Mouse (Mus musculus): ENCODE measurements at regions not wholly inside any gene's neighbourhood (a gene's known extent, or its start where the extent isn't known, plus 50 kb on each side); places are given as distances from the start of the nearest gene placed in this dataset.
A peak's percentile ranks its signal among the peaks of the same experiment; 100 is the strongest.
"Not testable (repeated sequence)": the region's sequence is repeated elsewhere in the genome, so short reads cannot be mapped to it uniquely, and the experiment has no call there.

DNA sequence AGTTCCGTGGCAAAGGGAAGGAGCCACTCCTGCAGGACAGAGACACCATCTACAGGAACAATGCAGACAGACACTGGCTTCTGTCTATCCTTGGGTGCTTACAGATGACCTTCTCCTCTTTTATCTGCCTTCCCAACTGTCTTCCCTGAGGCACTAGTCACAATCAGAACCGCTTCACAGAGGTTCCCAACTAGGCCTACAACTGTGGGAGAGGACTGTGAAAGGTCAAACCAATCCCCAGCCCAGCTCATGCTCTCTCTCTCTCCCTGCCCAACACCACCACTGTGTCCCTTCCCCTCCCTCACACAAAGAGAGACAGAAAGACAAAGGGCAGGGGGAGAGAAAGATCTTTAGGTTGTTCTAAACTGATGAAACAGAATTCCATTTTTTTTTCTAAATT, 61.3 kb downstream of the Tmem17 start:
- Histone ChIP-seq H3K4me2 (no peak overlapping the region), H3K27ac (ENCODE audit: poor library complexity, severe bottlenecking) (no peak overlapping the region), H3K4me3 (no peak overlapping the region), H3K9me3 (replicated peaks) (no peaks in the 10 kb centered on the region), H3K4me1 (replicated peaks) (no peaks in the 10 kb centered on the region), H3K36me3 (no peaks in the 10 kb centered on the region), H3K27me3 (replicated peaks) (no peaks in the 10 kb centered on the region), H3K9ac (no peak overlapping the region)
- WGBS: 30% methylated on average over 2 of the region's 2 CpGs
- ATAC-seq (ENCODE audit: insufficient number of reproducible peaks, low FRiP score): no peak

DNA sequence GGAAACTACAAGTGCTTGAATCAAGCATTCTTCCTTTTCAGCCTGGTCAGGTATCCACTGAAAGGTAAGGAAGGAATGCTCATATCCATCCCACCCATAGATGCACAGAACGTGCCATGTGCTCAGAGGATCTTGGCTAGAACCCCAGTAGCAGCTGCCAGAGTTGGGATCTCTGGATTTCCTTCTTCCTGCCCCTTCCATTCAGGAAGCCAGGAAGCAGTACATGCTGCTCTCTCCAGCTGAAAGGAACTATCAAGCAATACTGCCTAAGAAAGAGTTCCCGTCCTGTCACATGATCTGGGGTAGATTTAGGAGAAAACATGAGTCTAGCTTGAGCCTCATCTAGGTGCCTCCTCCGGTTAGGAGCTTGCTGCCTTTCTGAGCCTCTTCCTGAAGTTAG, 61.9 kb downstream of the Tmem17 start:
- no peak overlapping the region for H3K9ac ChIP-seq
- H3K27me3 ChIP-seq (replicated peaks): no peaks in the 10 kb centered on the region
- no peaks in the 10 kb centered on the region for H3K4me1 ChIP-seq (replicated peaks)
- H3K36me3 ChIP-seq: no peaks in the 10 kb centered on the region
- H3K9me3 ChIP-seq (replicated peaks): no peaks in the 10 kb centered on the region
- no peak overlapping the region for H3K4me2 ChIP-seq
- no peak for ATAC-seq (ENCODE audit: insufficient number of reproducible peaks, low FRiP score)
- H3K27ac ChIP-seq (ENCODE audit: poor library complexity, severe bottlenecking): no peak overlapping the region
- no peak overlapping the region for H3K4me3 ChIP-seq
- 57% methylated on average over 3 of the region's 3 CpGs for WGBS

DNA sequence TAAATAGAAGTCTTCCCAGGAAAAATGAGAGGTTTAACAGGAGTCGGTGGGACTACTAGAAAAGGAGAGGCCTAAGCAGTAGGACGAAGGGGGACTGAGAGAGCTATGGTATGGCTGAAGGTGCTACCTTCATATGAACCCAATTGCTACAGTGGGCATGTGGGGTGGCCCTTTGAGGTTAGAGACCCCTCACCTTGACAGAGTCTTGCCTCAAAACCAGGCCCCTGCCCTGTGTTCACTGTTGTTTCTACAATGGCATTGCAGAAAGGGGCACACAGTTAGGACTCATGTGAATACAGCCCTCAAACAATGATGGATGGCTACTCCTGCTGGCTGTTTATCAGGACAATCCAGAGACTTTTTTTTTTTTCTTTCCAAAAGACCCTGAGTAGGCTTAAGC, 62.6 kb downstream of the Tmem17 start:
- Histone ChIP-seq H3K9me3 (replicated peaks) (no peaks in the 10 kb centered on the region), H3K27me3 (replicated peaks) (no peaks in the 10 kb centered on the region), H3K4me3 (no peak overlapping the region), H3K27ac (ENCODE audit: poor library complexity, severe bottlenecking) (no peak overlapping the region), H3K9ac (no peak overlapping the region), H3K4me2 (no peak overlapping the region), H3K36me3 (no peaks in the 10 kb centered on the region), H3K4me1 (replicated peaks) (no peaks in the 10 kb centered on the region)
- ATAC-seq (ENCODE audit: insufficient number of reproducible peaks, low FRiP score): no peak
- 76% methylated on average over 2 of the region's 2 CpGs for WGBS

DNA sequence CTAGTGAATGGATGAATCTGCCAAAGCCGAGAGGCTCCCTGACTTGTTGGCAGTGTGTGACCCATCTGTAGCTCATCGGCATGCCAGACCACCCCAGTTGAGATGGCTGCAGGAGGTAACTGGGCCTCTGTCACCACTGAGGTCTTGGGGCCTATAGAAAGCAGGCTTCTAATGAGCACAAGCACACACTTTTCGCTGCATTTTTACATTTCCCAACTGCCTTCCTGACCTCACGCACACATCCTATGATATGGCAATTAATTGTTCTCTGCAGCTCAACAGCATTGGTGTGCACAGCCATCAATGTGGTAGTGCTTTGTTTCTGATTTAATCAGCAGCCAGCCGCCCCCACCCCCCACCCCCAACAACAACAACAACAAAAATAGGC, 72.2 kb downstream of the Tmem17 start:
- peak overlapping the region; percentile 18 for H3K4me3 ChIP-seq
- peak overlapping the region; percentile 64 for H3K4me2 ChIP-seq
- H3K9ac ChIP-seq: 0 out of 2 replicates have a peak overlapping the region, but pooled peaks have one; percentile 60
- WGBS: 33% methylated on average over 5 of the region's 5 CpGs
- H3K36me3 ChIP-seq: no peaks in the 10 kb centered on the region
- H3K27me3 ChIP-seq (replicated peaks): no peaks in the 10 kb centered on the region
- H3K9me3 ChIP-seq (replicated peaks): no peaks in the 10 kb centered on the region
- ATAC-seq (ENCODE audit: insufficient number of reproducible peaks, low FRiP score): peak; percentile 36; the same call in 1 of the 2 replicates
- peaks cover 34% of the 10 kb centered on the region for H3K4me1 ChIP-seq (replicated peaks)
- H3K27ac ChIP-seq (ENCODE audit: poor library complexity, severe bottlenecking): no peak overlapping the region

DNA sequence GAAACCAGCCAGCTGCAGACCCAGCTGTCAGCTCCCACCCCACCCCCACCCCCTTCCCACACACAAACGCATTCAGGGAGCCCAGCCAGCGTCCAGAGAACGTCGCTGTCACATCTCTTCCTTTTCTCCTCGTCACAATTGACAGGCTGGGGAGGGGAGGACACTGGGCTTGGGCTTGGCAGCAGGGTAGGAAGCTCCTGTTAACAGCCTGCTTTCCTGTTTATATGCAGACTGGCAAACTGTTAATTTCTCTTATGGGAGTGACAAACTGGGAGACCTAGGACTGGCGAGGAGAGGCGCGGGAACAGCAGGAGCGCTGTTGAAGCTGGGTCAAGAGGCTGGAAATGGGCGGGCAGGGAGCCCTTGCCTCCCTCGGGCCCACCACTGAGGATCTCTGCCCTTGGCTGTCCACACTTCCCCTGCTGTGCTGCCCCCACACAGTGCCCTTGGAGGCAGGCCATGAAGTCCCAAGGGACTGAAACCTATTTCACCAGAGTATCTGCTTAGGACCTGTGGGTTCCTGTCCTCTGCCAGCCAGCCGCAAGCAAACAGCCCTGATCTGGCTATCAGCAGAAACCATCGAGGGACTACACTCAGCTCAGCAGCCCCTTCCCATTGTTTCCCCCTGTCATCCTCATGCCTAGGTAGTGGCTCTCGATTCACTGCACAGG, 72.7 kb downstream of the Tmem17 start:
- peak overlapping the region; percentile 60 for H3K9ac ChIP-seq
- ATAC-seq (ENCODE audit: insufficient number of reproducible peaks, low FRiP score): peak; percentile 64
- 7% methylated on average over 14 of the region's 14 CpGs for WGBS
- H3K9me3 ChIP-seq (replicated peaks): no peaks in the 10 kb centered on the region
- peak overlapping the region; percentile 64 for H3K4me2 ChIP-seq
- H3K4me3 ChIP-seq: peak overlapping the region; percentile 18
- H3K27ac ChIP-seq (ENCODE audit: poor library complexity, severe bottlenecking): no peak overlapping the region
- H3K4me1 ChIP-seq (replicated peaks): peaks cover 37% of the 10 kb centered on the region
- no peaks in the 10 kb centered on the region for H3K27me3 ChIP-seq (replicated peaks)
- no peaks in the 10 kb centered on the region for H3K36me3 ChIP-seq

DNA sequence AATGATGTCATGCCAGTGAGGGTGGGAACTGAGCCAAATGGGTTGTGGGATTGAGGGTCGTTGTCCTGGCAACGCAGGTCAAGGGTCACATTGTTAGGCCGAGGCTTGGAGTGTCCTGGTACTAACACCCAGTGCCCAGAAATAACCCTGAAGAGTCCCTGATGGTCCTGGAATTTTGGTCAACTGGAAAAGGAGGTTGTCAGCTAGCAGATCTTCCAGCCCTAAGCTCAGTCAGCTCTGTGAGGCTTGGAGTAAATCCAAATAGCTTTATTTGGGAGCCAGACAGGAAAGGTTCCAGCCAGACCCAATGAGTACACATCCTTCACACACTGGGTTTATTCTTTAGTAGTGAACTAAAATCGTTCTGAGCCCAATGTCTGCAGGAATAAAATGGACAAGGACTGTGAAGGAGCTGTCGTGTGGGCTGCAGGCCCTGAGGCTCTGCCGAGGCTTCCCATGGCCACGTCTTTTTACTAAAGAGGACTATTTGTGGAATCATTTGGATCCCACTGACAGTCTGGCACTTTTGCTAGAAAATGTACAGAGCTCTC, 75.9 kb downstream of the Tmem17 start:
- H3K4me1 ChIP-seq (replicated peaks): peaks cover 37% of the 10 kb centered on the region
- ATAC-seq (ENCODE audit: insufficient number of reproducible peaks, low FRiP score): no peak
- H3K27ac ChIP-seq (ENCODE audit: poor library complexity, severe bottlenecking): peak overlapping the region; percentile 73
- no peaks in the 10 kb centered on the region for H3K36me3 ChIP-seq
- no peaks in the 10 kb centered on the region for H3K9me3 ChIP-seq (replicated peaks)
- H3K4me3 ChIP-seq: no peak overlapping the region
- H3K4me2 ChIP-seq: 0 out of 2 replicates have a peak overlapping the region, but pooled peaks have one; percentile 6
- WGBS: 33% methylated on average over 7 of the region's 7 CpGs
- no peak overlapping the region for H3K9ac ChIP-seq
- no peaks in the 10 kb centered on the region for H3K27me3 ChIP-seq (replicated peaks)

DNA sequence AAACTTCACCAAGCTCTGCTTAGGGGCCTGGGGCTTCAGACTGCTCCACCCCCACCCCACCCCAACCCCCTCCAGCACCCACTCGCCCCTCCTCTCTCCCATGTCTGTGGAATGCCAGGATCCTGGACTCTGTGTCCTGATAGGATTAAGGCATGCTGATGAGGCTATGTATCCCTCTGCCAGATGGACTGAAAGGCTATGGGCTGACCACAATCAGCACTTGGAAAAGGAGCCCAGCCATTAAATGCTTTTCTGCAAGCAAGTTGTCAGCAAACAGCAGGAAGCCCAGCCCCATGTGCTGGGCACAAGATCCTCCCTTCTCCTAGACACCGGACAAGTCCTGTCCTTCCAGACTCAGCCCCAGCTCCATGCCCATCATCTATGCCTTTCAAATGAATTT, 76.7 kb downstream of the Tmem17 start:
- H3K27ac ChIP-seq (ENCODE audit: poor library complexity, severe bottlenecking): 0 out of 2 replicates have a peak overlapping the region, but pooled peaks have one; percentile 73
- H3K9ac ChIP-seq: no peak overlapping the region
- no peaks in the 10 kb centered on the region for H3K9me3 ChIP-seq (replicated peaks)
- no peaks in the 10 kb centered on the region for H3K27me3 ChIP-seq (replicated peaks)
- no peaks in the 10 kb centered on the region for H3K36me3 ChIP-seq
- H3K4me3 ChIP-seq: no peak overlapping the region
- peaks cover 37% of the 10 kb centered on the region for H3K4me1 ChIP-seq (replicated peaks)
- no peak for ATAC-seq (ENCODE audit: insufficient number of reproducible peaks, low FRiP score)
- no peak overlapping the region for H3K4me2 ChIP-seq
- WGBS: 39% methylated on average over 2 of the region's 2 CpGs

DNA sequence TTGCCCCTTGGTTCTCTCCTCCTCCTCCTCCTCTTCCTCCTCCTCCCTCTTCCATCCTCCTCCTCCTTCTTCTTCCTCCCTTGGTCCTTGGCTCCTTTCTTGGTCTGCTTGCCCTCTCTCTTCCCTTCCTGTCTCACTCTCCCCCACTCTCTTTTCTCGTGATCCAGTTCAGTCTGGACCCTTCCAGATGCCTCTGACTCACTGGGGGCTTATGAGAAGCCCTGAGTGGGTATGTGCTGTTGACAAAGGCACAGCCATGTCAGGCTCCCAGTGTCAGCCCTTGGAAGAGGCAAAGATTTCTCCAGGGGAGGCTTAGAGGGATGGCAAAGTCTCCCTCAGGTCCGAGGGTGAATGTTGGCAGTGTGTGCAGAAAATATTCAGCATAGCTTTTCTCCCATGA, 78.0 kb downstream of the Tmem17 start:
- ATAC-seq (ENCODE audit: insufficient number of reproducible peaks, low FRiP score): no peak
- WGBS: 64% methylated on average over 2 of the region's 2 CpGs
- no peak overlapping the region for H3K4me2 ChIP-seq
- H3K4me1 ChIP-seq (replicated peaks): peaks cover 26% of the 10 kb centered on the region
- H3K36me3 ChIP-seq: no peaks in the 10 kb centered on the region
- no peak overlapping the region for H3K9ac ChIP-seq
- H3K27ac ChIP-seq (ENCODE audit: poor library complexity, severe bottlenecking): no peak overlapping the region
- H3K4me3 ChIP-seq: no peak overlapping the region
- H3K9me3 ChIP-seq (replicated peaks): no peaks in the 10 kb centered on the region
- H3K27me3 ChIP-seq (replicated peaks): no peaks in the 10 kb centered on the region

DNA sequence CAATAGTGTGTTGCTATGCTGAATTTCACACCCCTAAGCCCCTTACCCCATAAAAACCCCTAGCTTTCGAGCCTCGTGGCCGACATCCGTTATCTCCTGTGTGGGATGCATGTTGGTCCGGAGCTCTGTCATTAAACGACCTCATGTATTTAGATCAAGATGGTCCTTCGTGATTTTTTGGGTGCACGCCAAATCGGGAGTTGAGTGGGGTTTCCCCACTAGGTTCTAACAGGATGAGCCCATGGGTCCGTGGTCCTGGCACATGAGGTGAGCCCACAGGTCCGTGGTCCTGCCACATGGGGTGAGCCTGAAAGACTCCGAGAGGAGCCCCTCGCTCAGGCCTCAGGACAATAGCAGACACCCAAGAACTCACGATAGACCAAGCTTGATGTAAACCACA, 79.2 kb downstream of the Tmem17 start:
- not testable (repeated sequence) for H3K4me3 ChIP-seq; H3K4me2 ChIP-seq; H3K27me3 ChIP-seq (replicated peaks); ATAC-seq (ENCODE audit: insufficient number of reproducible peaks, low FRiP score); H3K9me3 ChIP-seq (replicated peaks); H3K36me3 ChIP-seq; H3K27ac ChIP-seq (ENCODE audit: poor library complexity, severe bottlenecking); H3K9ac ChIP-seq
- H3K4me1 ChIP-seq (replicated peaks): peaks cover 25% of the 10 kb centered on the region
- 79% methylated on average over 14 of the region's 14 CpGs for WGBS

DNA sequence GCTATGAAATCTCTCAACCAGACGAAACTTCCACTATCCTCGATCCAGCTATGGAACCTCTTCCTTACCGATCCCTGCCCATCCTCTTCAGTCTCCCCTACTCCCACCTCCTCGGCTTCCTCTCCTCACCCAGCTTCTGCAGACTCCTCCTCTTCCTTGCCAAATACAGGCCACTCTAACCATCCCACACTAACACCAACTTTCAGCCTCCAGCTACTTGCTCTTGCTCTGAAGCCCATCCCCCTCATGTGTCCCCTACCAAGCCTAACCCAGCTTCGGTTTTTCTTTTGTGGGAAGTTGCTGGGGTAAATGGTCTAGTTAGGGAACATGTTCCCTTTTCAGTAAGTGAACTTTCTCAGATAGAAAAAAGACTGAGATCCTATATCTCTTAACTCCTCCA, 80.8 kb downstream of the Tmem17 start:
- Histone ChIP-seq H3K27ac (ENCODE audit: poor library complexity, severe bottlenecking) (no peak overlapping the region), H3K27me3 (replicated peaks) (no peaks in the 10 kb centered on the region), H3K4me1 (replicated peaks) (peaks cover 16% of the 10 kb centered on the region), H3K9me3 (replicated peaks) (peaks cover 6% of the 10 kb centered on the region; the same call in 1 of the 2 replicates), H3K9ac (no peak overlapping the region), H3K4me2 (no peak overlapping the region), H3K4me3 (no peak overlapping the region), H3K36me3 (no peaks in the 10 kb centered on the region)
- no peak for ATAC-seq (ENCODE audit: insufficient number of reproducible peaks, low FRiP score)
- WGBS: 79% methylated on average over 5 of the region's 5 CpGs

DNA sequence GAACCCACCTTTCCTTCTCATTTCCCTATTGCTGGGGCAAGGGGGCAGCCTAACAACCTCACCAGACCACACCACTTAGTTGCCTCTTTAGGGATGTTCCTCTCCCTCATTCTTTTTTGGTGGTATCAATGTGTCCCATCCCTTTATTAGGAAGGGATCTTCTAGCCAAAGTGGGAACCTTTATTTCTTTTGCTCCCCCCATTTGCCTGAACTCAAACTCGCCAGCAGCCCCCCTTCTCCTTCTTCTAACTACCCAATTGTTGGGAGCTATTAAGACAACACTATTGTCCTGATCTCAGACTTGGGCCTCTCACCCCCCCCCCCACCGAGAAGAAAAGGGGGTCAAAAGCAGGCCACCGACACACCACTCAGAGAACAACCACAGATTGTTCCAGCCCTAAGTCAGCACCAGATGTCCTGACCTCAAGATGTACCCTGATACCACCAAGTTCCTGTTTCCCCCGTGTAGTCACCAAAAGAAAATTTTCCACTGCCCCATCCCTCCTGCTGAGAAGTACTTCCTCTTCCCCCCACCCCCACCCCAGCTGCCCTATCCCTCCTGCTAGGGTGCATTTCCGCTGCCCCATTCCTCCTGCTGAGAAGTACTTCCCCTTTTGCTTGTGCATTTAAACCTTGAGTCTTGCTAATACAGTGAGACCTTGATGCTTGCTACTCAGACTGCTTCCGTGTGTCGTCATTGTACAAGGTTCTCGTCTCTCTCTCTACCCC, 84.4 kb downstream of the Tmem17 start:
- H3K27ac ChIP-seq (ENCODE audit: poor library complexity, severe bottlenecking): no peak overlapping the region
- no peak for ATAC-seq (ENCODE audit: insufficient number of reproducible peaks, low FRiP score)
- 83% methylated on average over 8 of the region's 8 CpGs for WGBS

More for the DNA sequence above, 84.4 kb downstream of the Tmem17 start:
- H3K4me1 ChIP-seq (replicated peaks): peaks cover 11% of the 10 kb centered on the region
- no peak overlapping the region for H3K4me2 ChIP-seq
- peaks cover 6% of the 10 kb centered on the region; the same call in 1 of the 2 replicates for H3K9me3 ChIP-seq (replicated peaks)
- H3K36me3 ChIP-seq: no peaks in the 10 kb centered on the region
- no peak overlapping the region for H3K9ac ChIP-seq
- H3K4me3 ChIP-seq: no peak overlapping the region
- H3K27me3 ChIP-seq (replicated peaks): no peaks in the 10 kb centered on the region

Measured in heart, embryonic 12.5 days (tissue).